Mouse (Mus musculus): ENCODE data around the gene Deup1.

The Deup1 gene

GRCm38 (mm10) chr9:15533336-15534070 lies 94.2 kb downstream of the Deup1 start:
- DNase-seq (ENCODE audit: low spot score), result no peak

- no peak for DNase-seq (ENCODE audit: low spot score)
Measured at GRCm38 (mm10) chr9:15531204-15531603, 96.5 kb downstream of the Deup1 start.

GRCm38 (mm10) chr9:15529965-15530320 lies 97.8 kb downstream of the Deup1 start:
- DNase-seq (ENCODE audit: low spot score), result no peak

- DNase-seq (ENCODE audit: low spot score), result no peak
Measured at GRCm38 (mm10) chr9:15529275-15529964, 98.3 kb downstream of the Deup1 start.

- no peak for DNase-seq (ENCODE audit: low spot score)
Measured at GRCm38 (mm10) chr9:15528368-15528767, 99.4 kb downstream of the Deup1 start.

- no peak for DNase-seq (ENCODE audit: low spot score)
Measured at GRCm38 (mm10) chr9:15527846-15528245, 99.9 kb downstream of the Deup1 start.

- DNase-seq (ENCODE audit: low spot score), result no peak
Measured at GRCm38 (mm10) chr9:15526539-15526938, 101.2 kb downstream of the Deup1 start.

GRCm38 (mm10) chr9:15525246-15525645 lies 102.5 kb downstream of the Deup1 start:
- no peak for DNase-seq (ENCODE audit: low spot score)

- DNase-seq (ENCODE audit: low spot score), result no peak
Measured at GRCm38 (mm10) chr9:15523646-15524045, 104.1 kb downstream of the Deup1 start.

GRCm38 (mm10) chr9:15522887-15523286 lies 104.8 kb downstream of the Deup1 start:
- DNase-seq (ENCODE audit: low spot score), result no peak

GRCm38 (mm10) chr9:15522348-15522747 lies 105.4 kb downstream of the Deup1 start:
- no peak for DNase-seq (ENCODE audit: low spot score)

- DNase-seq (ENCODE audit: low spot score), result no peak
Measured at GRCm38 (mm10) chr9:15517979-15518378, 109.8 kb downstream of the Deup1 start.

- DNase-seq (ENCODE audit: low spot score), result no peak
Measured at GRCm38 (mm10) chr9:15516007-15516406, 111.7 kb downstream of the Deup1 start.

GRCm38 (mm10) chr9:15512918-15513317 lies 114.8 kb downstream of the Deup1 start:
- DNase-seq (ENCODE audit: low spot score), result no peak

- DNase-seq (ENCODE audit: low spot score), result no peak
Measured at GRCm38 (mm10) chr9:15510557-15511310, 117.0 kb downstream of the Deup1 start.

All from yolk sac, embryonic 10.5 days (tissue).